Mouse (Mus musculus) adrenal gland, postnatal 10 days (tissue): ENCODE data around the gene Cpeb3. TPM values are rescaled to one million over a fixed set of nuclear protein-coding genes. Genes with fewer than 3 reads are reported as not detected.

Source experiments
- DNase-seq: peaks from one replicate; pipeline ENCODE4 v3.0.0; 2021; ENCODE audit warnings: mixed read lengths
- total RNA-seq, 2 experiments: library from RNA; stranded (reverse); gene quantifications; 2 replicates each; pipeline ENCODE4 v1.2.3; 2021

Gene Cpeb3
- total RNA-seq, 2 experiments from 2014 or later = 14.2 to 26.8 TPM

GRCm38 (mm10) chr19:37029771-37030170 is 178.6 kb downstream of the Cpeb3 start:
- DNase-seq = no peak

GRCm38 (mm10) chr19:37026408-37026807 is 182.0 kb downstream of the Cpeb3 start:
- peak; percentile 54 for DNase-seq

GRCm38 (mm10) chr19:37025839-37026319 is 182.5 kb downstream of the Cpeb3 start:
- DNase-seq = no peak

GRCm38 (mm10) chr19:37022146-37022545 is 186.3 kb downstream of the Cpeb3 start:
- no peak for DNase-seq

- DNase-seq = no peak
These were observed 187.4 kb downstream of the Cpeb3 start for GRCm38 (mm10) chr19:37020951-37021350.

- no peak for DNase-seq
These were observed 187.9 kb downstream of the Cpeb3 start for GRCm38 (mm10) chr19:37020531-37020930.

GRCm38 (mm10) chr19:37018931-37019330 is 189.5 kb downstream of the Cpeb3 start:
- no peak for DNase-seq

GRCm38 (mm10) chr19:37018411-37018810 is 190.0 kb downstream of the Cpeb3 start:
- peak; percentile 84 for DNase-seq

GRCm38 (mm10) chr19:37016890-37017289 is 191.5 kb downstream of the Cpeb3 start:
- no peak for DNase-seq

- DNase-seq = no peak
These were observed 194.0 kb downstream of the Cpeb3 start for GRCm38 (mm10) chr19:37014173-37014939.

- DNase-seq = no peak
These were observed 194.9 kb downstream of the Cpeb3 start for GRCm38 (mm10) chr19:37013461-37013860.

- DNase-seq = no peak
These were observed 198.5 kb downstream of the Cpeb3 start for GRCm38 (mm10) chr19:37009878-37010281.

- DNase-seq = no peak
These were observed 203.8 kb downstream of the Cpeb3 start for GRCm38 (mm10) chr19:37004557-37004956.

Other genes with a start within 250 kb of the Cpeb3 start
- gene March5, start 1.1 kb downstream of the Cpeb3 start, total RNA-seq = 100 to 1,000 TPM; 145 to 152 TPM
- 10 to 100 TPM; 77.4 to 91.2 TPM for gene Ide, start 129.3 kb upstream of the Cpeb3 start, total RNA-seq
- 10 to 100 TPM; 12.2 to 15.0 TPM for gene Kif11, start 167.8 kb upstream of the Cpeb3 start, total RNA-seq
- gene Hhex, start 226.2 kb upstream of the Cpeb3 start, total RNA-seq = 10 to 100 TPM; 19.8 to 26.7 TPM